Mouse (Mus musculus) ovary, postnatal 10 days (tissue): ENCODE results near the gene Pptc7.

Experiments
- DNase-seq: peaks from one replicate; pipeline ENCODE4 v3.0.0; 2022; ENCODE audit warnings: low spot score

Gene Pptc7

GRCm38 (mm10) chr5:122267899-122268298, 16.3 kb upstream of the Pptc7 start:
- peak; percentile 48 for DNase-seq

- no peak for DNase-seq
Measured at GRCm38 (mm10) chr5:122268858-122269604, 15.1 kb upstream of the Pptc7 start.

DNA sequence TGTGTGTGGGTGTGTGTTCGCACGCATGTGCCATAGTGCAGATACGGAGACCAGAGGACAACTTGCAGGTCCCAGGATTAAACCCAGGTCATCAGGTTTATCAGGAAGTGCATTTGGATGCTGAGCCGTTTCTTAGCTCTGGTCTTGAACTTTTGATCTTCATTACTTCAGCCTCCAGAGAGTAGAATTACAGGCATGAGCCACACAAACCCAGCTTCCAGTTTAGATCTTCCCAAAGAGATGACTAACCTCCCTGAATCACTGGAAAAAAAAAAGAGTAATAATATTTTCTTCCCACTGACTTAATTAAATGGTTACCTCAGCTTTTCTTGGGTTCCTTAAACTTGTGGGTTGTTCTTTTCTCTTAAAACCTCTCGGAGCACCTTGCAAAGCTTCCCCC, 11.3 kb upstream of the Pptc7 start:
- DNase-seq, result no peak

- no peak for DNase-seq
Measured at GRCm38 (mm10) chr5:122274785-122275184, 9.4 kb upstream of the Pptc7 start.

DNA sequence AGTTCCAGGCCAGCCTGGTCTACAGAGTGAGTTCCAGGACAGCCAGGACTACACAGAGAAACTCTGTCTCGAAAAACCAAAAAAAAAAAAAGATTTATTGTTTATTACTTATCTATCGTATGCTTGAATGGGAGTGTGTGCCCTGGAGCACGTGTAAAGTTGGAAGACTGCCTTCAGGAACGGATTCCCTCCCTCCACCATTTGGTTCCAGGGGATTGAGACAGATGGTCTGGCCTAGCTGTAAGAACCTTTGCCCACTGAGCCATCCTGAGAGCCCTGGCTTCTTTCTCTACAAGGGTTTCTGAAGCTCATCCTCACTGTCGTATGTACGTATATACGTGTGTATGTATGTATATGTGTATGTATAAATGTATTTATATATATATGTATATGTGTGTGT, 5.2 kb upstream of the Pptc7 start:
- DNase-seq, result no peak

DNA sequence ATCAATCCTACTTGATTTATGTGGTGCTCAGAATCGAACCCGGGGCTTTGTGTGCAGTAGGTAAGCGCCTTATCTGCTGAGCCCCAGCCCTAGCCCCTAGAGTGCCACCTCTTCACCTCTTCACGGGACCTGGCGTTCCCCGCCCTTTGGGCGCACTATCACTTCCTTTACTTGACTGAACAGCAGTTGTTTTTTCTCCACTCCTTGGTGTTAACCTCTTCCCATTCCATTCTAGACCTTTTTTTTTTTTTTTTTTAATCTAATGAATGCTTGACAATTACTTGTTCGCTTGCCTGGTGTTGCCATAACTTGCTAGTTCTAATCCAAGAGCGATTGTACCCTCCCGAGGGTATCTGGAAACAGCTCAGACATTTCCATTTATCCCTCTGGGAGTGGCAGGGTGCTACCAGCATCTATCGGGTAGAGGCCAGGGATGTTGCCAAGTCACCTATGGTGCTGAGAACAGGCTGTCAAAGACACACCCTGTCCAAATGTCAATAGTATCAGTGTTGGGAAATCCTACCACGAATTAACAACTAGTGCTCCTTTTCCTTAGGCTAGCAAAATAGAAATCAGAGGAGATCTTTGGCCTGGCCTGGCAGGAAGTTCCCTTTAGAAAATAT, 4.3 kb upstream of the Pptc7 start:
- no peak for DNase-seq

GRCm38 (mm10) chr5:122280422-122280826, 3.7 kb upstream of the Pptc7 start:
- no peak for DNase-seq

GRCm38 (mm10) chr5:122280827-122281462, 3.2 kb upstream of the Pptc7 start:
- no peak for DNase-seq

GRCm38 (mm10) chr5:122283828-122284182, 360 bp upstream of the Pptc7 start:
- DNase-seq, result no peak

GRCm38 (mm10) chr5:122285029-122285766, 1.0 kb downstream of the Pptc7 start:
- no peak for DNase-seq

GRCm38 (mm10) chr5:122285767-122286150, 1.6 kb downstream of the Pptc7 start:
- DNase-seq, result no peak

GRCm38 (mm10) chr5:122286191-122286590, 2.0 kb downstream of the Pptc7 start:
- no peak for DNase-seq

DNA sequence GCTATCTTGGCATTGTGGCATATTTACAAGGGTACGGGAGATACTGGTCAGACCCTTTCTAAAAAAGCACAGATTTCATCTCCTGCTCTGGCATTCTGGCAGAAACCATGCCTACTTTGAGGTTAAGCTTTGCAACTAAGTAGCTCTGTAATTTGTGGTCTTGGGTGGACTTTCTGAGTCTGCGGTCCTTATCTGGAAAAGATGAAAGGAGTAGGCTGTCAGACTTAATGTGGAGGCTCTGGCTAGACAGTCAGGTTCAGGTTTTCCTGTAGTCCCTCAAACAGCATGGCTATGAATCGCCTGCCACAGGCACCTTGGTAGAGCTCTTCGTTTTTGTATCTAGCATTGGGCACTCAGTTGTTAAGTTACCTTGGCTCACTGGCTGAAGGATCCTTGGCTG, 2.9 kb downstream of the Pptc7 start:
- DNase-seq, result no peak

DNA sequence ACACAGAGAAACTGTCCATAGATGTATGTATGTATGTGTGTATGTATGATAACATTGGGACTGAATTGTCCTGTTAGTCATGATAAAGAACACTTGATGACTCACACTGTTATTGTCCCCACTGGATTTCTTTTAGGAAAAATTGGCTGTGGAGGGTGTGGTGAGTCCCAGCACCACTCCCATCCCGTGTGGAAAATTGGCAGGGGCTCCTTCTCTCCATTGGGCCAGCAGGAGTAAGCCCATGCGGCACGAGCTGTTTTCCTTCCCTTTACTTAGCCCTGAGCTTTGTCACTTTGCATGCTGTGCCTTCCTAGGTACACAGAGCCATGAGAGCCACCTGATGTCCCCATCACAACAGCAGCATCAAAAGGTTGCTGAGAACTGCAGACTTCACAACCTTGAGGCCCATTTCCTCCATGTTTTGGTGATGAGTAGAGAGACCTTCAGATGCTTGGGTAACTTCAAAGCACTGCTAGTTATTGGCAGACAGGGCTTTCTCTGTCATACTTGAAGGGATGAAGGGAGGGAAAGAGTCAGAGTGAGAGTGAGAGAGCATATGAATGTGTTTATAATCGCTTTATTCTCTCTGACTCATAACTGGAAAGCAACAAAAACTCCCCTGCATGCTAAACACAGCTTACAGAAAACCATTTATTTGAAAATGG, 4.1 kb downstream of the Pptc7 start:
- no peak for DNase-seq

GRCm38 (mm10) chr5:122291149-122291548, 7.0 kb downstream of the Pptc7 start:
- DNase-seq, result no peak

GRCm38 (mm10) chr5:122291553-122292339, 7.6 kb downstream of the Pptc7 start:
- no peak for DNase-seq

- no peak for DNase-seq
Measured at GRCm38 (mm10) chr5:122293131-122293530, 9.0 kb downstream of the Pptc7 start.

DNA sequence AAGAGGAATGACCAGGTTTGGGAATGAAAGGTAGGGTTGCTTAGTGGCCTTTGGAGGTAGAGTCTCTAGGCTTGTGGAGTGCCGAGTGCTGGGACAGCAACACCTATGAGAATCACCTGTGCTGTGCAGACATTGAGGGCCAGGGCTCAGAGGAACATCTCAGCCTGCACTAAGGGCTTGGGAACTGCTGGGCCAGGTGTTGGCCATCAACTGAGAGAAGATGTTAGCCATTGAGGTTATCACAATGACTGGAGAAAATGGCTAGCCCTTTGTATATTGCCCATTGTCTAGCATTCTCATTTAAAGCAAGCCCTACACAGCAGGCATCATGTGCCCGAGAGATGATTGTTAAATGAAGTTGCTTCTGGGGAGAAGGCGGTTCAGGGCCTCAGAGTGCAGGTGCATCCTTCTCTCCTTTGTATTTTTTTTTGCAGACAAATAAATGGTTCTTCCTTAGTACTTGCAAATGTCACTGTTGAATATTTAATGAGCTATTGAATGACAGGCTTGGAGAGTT, 10.1 kb downstream of the Pptc7 start:
- no peak for DNase-seq

GRCm38 (mm10) chr5:122295113-122295935, 11.2 kb downstream of the Pptc7 start:
- no peak for DNase-seq

DNA sequence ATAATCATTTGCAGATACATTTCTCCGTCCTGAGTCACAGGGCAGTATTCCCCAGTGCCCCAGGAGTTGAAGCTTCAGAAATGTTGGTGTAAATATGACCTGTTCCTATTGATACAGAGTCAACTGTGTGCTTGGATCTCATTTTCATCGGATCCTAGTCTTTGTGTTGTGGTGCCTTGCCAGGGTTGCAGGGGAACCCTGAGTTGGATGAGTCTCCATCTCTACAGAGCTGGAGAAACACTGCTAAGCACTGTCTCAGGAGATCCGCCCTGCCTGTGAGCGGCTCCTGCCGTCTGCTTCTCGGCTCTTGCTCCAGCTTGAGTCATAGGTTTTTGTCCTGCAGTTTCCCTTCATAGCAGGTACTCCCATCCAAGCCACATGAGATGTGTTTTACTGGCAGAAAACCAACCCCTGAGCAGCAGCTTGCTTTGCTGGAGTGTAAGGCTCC, 15.9 kb downstream of the Pptc7 start:
- no peak for DNase-seq
